Mouse (Mus musculus): ENCODE results near the gene Ppp2r5b. TPM values are rescaled to one million over a fixed set of nuclear protein-coding genes. Genes with fewer than 3 reads are reported as not detected.

The Ppp2r5b gene
- total and polyA plus RNA-seq, 2 experiments, result 3.2 to 14.5 TPM

DNA sequence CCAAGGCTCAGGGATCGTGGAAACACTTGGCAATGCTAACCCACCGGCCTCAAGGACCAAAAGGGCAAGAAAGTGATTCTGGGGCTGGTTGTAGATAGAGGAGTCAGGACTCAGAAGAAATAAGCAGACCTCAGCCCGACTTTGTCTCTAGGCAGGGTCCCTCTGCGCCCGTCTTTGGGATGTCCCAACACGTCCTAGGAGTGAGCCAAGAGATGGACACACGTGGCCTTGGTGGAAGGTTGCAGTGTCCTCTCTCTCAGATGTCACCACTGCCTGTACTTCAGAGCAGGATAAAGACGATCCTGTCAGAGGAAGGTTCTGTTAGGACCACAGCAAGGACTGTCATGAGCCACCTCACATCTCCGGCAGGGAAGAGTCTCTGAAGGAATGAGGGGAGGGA lies 35.0 kb upstream of the Ppp2r5b start:
- peak overlapping the region; percentile 84 for H3K27ac ChIP-seq (replicated peaks; ENCODE audit: insufficient read depth, low read depth, low read length)
- WGBS, result 34% methylated on average over 9 of the region's 9 CpGs
- H3K4me3 ChIP-seq (ENCODE audit: insufficient read depth, low read depth, low read length), result no peak overlapping the region
- no peaks in the 10 kb centered on the region for H3K27me3 ChIP-seq (ENCODE audit: control insufficient read depth, insufficient read depth, low read length)
- peak overlapping the region; percentile 4; the same call in 1 of the 2 replicates for H3K9ac ChIP-seq (ENCODE audit: low read depth, low read length)
- DNase-seq (ENCODE audit: extremely low read depth, low read depth, low spot score), result no peak
- H3K36me3 ChIP-seq (ENCODE audit: control insufficient read depth, insufficient read depth, low read length), result no peaks in the 10 kb centered on the region
- no peaks in the 10 kb centered on the region for H3K79me2 ChIP-seq (ENCODE audit: control insufficient read depth, insufficient read depth, low read length)
- TF ChIP-seq POLR2A (IDR thresholded peaks at IDR 0.05; ENCODE audit: extremely low read depth, insufficient read depth, low read length), result no peak
- TF ChIP-seq CTCF (IDR thresholded peaks at IDR 0.05; ENCODE audit: low read depth, low read length), result no peak
- H3K4me1 ChIP-seq (ENCODE audit: control insufficient read depth, insufficient read depth, low read length), result peaks cover 40% of the 10 kb centered on the region

- no peak overlapping the region for H3K4me3 ChIP-seq (ENCODE audit: insufficient read depth, low read depth, low read length)
- H3K9ac ChIP-seq (ENCODE audit: low read depth, low read length), result no peak overlapping the region
- H3K4me1 ChIP-seq (ENCODE audit: control insufficient read depth, insufficient read depth, low read length), result peaks cover 42% of the 10 kb centered on the region
Observed at GRCm38 (mm10) chr19:6269798-6270475, 34.3 kb upstream of the Ppp2r5b start.

DNA sequence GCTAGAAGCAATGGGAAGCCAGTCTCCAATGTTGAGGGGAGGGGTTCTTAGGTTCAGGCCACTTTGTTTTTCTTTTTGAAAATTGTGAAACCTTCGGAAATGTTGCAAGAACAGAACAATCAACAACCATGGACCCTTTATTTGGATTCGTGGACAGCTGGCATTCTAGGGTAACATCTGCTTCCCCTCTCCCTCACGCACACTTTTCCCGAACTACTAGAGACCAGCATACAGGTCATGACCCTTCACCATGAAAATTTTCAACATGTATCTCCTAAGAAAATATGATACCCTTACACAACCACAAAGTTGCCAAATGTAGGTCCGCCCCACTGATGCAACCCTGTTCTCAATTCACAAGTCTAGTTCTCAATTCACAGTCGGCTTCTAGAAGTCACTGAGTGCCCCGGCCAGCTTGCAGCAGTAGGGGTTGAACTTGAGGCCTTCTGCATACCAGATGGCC lies 33.0 kb upstream of the Ppp2r5b start:
- Histone ChIP-seq H3K79me2 (ENCODE audit: control insufficient read depth, insufficient read depth, low read length) (peaks cover 4% of the 10 kb centered on the region; the same call in 1 of the 2 replicates), H3K9ac (ENCODE audit: low read depth, low read length) (no peak overlapping the region), H3K27me3 (ENCODE audit: control insufficient read depth, insufficient read depth, low read length) (no peaks in the 10 kb centered on the region), H3K4me3 (ENCODE audit: insufficient read depth, low read depth, low read length) (no peak overlapping the region), H3K36me3 (ENCODE audit: control insufficient read depth, insufficient read depth, low read length) (no peaks in the 10 kb centered on the region), H3K27ac (replicated peaks; ENCODE audit: insufficient read depth, low read depth, low read length) (peak overlapping the region; percentile 85), H3K4me1 (ENCODE audit: control insufficient read depth, insufficient read depth, low read length) (peaks cover 42% of the 10 kb centered on the region)
- peak; percentile 90 for DNase-seq (ENCODE audit: extremely low read depth, low read depth, low spot score)
- TF ChIP-seq CTCF (IDR thresholded peaks at IDR 0.05; ENCODE audit: low read depth, low read length) (no peak), POLR2A (IDR thresholded peaks at IDR 0.05; ENCODE audit: extremely low read depth, insufficient read depth, low read length) (0 out of 2 replicates have a peak, but pooled peaks have one; percentile 11)
- WGBS, result 22% methylated on average over 7 of the region's 7 CpGs

More at GRCm38 (mm10) chr19:6269798-6270475, 34.3 kb upstream of the Ppp2r5b start:
- WGBS, result 36% methylated on average over 8 of the region's 8 CpGs
- H3K36me3 ChIP-seq (ENCODE audit: control insufficient read depth, insufficient read depth, low read length), result no peaks in the 10 kb centered on the region
- no peaks in the 10 kb centered on the region for H3K79me2 ChIP-seq (ENCODE audit: control insufficient read depth, insufficient read depth, low read length)
- no peaks in the 10 kb centered on the region for H3K27me3 ChIP-seq (ENCODE audit: control insufficient read depth, insufficient read depth, low read length)
- H3K27ac ChIP-seq (replicated peaks; ENCODE audit: insufficient read depth, low read depth, low read length), result peak overlapping the region; percentile 84
- peak; percentile 92 for DNase-seq (ENCODE audit: extremely low read depth, low read depth, low spot score)
- TF ChIP-seq POLR2A (IDR thresholded peaks at IDR 0.05; ENCODE audit: extremely low read depth, insufficient read depth, low read length) (no peak), CTCF (IDR thresholded peaks at IDR 0.05; ENCODE audit: low read depth, low read length) (no peak)

DNA sequence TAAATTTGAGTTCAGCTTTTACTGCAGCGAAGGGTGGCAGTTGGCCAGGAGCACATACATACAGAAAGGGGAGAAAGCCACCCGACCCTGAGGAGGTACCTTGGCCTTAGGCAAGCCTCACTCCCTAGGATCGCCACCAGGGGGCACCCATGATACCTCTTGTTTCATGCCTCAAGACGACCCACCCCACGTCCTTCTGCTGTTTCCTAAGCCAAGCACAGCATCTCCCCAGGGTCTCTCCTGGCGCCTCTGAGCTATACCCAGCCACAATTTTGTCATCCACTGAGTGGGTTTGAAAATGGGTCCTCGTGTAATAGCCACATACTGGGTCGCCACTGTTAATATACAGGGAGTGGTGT lies 32.5 kb upstream of the Ppp2r5b start:
- peaks cover 42% of the 10 kb centered on the region for H3K4me1 ChIP-seq (ENCODE audit: control insufficient read depth, insufficient read depth, low read length)
- H3K79me2 ChIP-seq (ENCODE audit: control insufficient read depth, insufficient read depth, low read length), result peaks cover 9% of the 10 kb centered on the region; the same call in 1 of the 2 replicates
- peak; percentile 78 for DNase-seq (ENCODE audit: extremely low read depth, low read depth, low spot score)
- 4% methylated on average over 8 of the region's 8 CpGs for WGBS
- H3K27me3 ChIP-seq (ENCODE audit: control insufficient read depth, insufficient read depth, low read length), result no peaks in the 10 kb centered on the region
- H3K27ac ChIP-seq (replicated peaks; ENCODE audit: insufficient read depth, low read depth, low read length), result peak overlapping the region; percentile 85
- peak overlapping the region; percentile 38 for H3K9ac ChIP-seq (ENCODE audit: low read depth, low read length)
- H3K36me3 ChIP-seq (ENCODE audit: control insufficient read depth, insufficient read depth, low read length), result no peaks in the 10 kb centered on the region
- H3K4me3 ChIP-seq (ENCODE audit: insufficient read depth, low read depth, low read length), result no peak overlapping the region
- TF ChIP-seq POLR2A (IDR thresholded peaks at IDR 0.05; ENCODE audit: extremely low read depth, insufficient read depth, low read length) (peak; percentile 22; the same call in 1 of the 2 replicates), CTCF (IDR thresholded peaks at IDR 0.05; ENCODE audit: low read depth, low read length) (peak; percentile 96)

GRCm38 (mm10) chr19:6267306-6268169 lies 31.9 kb upstream of the Ppp2r5b start:
- TF ChIP-seq POLR2A (IDR thresholded peaks at IDR 0.05; ENCODE audit: extremely low read depth, insufficient read depth, low read length) (0 out of 2 replicates have a peak, but pooled peaks have one; percentile 20), CTCF (IDR thresholded peaks at IDR 0.05; ENCODE audit: low read depth, low read length) (no peak; the same call in 1 of the 2 replicates)
- H3K27me3 ChIP-seq (ENCODE audit: control insufficient read depth, insufficient read depth, low read length), result no peaks in the 10 kb centered on the region
- peak overlapping the region; percentile 2; the same call in 1 of the 2 replicates for H3K9ac ChIP-seq (ENCODE audit: low read depth, low read length)
- H3K4me1 ChIP-seq (ENCODE audit: control insufficient read depth, insufficient read depth, low read length), result peaks cover 45% of the 10 kb centered on the region
- DNase-seq (ENCODE audit: extremely low read depth, low read depth, low spot score), result peak; percentile 78
- H3K79me2 ChIP-seq (ENCODE audit: control insufficient read depth, insufficient read depth, low read length), result peaks cover 9% of the 10 kb centered on the region; the same call in 1 of the 2 replicates
- H3K4me3 ChIP-seq (ENCODE audit: insufficient read depth, low read depth, low read length), result no peak overlapping the region
- H3K36me3 ChIP-seq (ENCODE audit: control insufficient read depth, insufficient read depth, low read length), result no peaks in the 10 kb centered on the region
- WGBS, result 27% methylated on average over 11 of the region's 11 CpGs
- peak overlapping the region; percentile 85 for H3K27ac ChIP-seq (replicated peaks; ENCODE audit: insufficient read depth, low read depth, low read length)
